Mouse (Mus musculus): ENCODE measurements around the gene Ly86. TPM values are rescaled to one million over a fixed set of nuclear protein-coding genes. Genes with fewer than 3 reads are reported as not detected.

Ly86 gene
- polyA plus RNA-seq, 1 experiment: not detected

- no peaks in the 10 kb centered on the region for H3K4me1 ChIP-seq
- H3K27me3 ChIP-seq (replicated peaks): peaks cover 13% of the 10 kb centered on the region
- no peaks in the 10 kb centered on the region for H3K36me3 ChIP-seq (replicated peaks; ENCODE audit: low read length)
- TF ChIP-seq GATA1 (IDR thresholded peaks at IDR 0.05; ENCODE audit: borderline replicate concordance, low read length): no peak
- TF ChIP-seq FLI1 (IDR thresholded peaks at IDR 0.05; ENCODE audit: low read length): no peak
- no peak overlapping the region for H3K4me3 ChIP-seq (replicated peaks)
- no peaks in the 10 kb centered on the region for H3K9me3 ChIP-seq
Observed at GRCm38 (mm10) chr13:37376411-37376810, 31.4 kb downstream of the Ly86 start.

GRCm38 (mm10) chr13:37388222-37389202, 43.5 kb downstream of the Ly86 start:
- no peaks in the 10 kb centered on the region for H3K9me3 ChIP-seq
- H3K27me3 ChIP-seq (replicated peaks): no peaks in the 10 kb centered on the region
- no peaks in the 10 kb centered on the region; the same call in 1 of the 2 replicates for H3K4me1 ChIP-seq
- H3K36me3 ChIP-seq (replicated peaks; ENCODE audit: low read length): no peaks in the 10 kb centered on the region
- no peak overlapping the region for H3K4me3 ChIP-seq (replicated peaks)
- TF ChIP-seq FLI1 (IDR thresholded peaks at IDR 0.05; ENCODE audit: low read length) (no peak), GATA1 (IDR thresholded peaks at IDR 0.05; ENCODE audit: borderline replicate concordance, low read length) (no peak)

- H3K27me3 ChIP-seq (replicated peaks): no peaks in the 10 kb centered on the region
- no peak overlapping the region for H3K4me3 ChIP-seq (replicated peaks)
- TF ChIP-seq GATA1 (IDR thresholded peaks at IDR 0.05; ENCODE audit: borderline replicate concordance, low read length) (no peak), FLI1 (IDR thresholded peaks at IDR 0.05; ENCODE audit: low read length) (no peak)
- H3K4me1 ChIP-seq: no peaks in the 10 kb centered on the region; the same call in 1 of the 2 replicates
- H3K9me3 ChIP-seq: no peaks in the 10 kb centered on the region
- no peaks in the 10 kb centered on the region for H3K36me3 ChIP-seq (replicated peaks; ENCODE audit: low read length)
Observed at GRCm38 (mm10) chr13:37389296-37389695, 44.3 kb downstream of the Ly86 start.

GRCm38 (mm10) chr13:37398791-37399190, 53.8 kb downstream of the Ly86 start:
- Histone ChIP-seq H3K36me3 (replicated peaks; ENCODE audit: low read length) (no peaks in the 10 kb centered on the region), H3K4me1 (peaks cover 11% of the 10 kb centered on the region; the same call in 1 of the 2 replicates), H3K27me3 (replicated peaks) (peaks cover 13% of the 10 kb centered on the region), H3K9me3 (no peaks in the 10 kb centered on the region), H3K4me3 (replicated peaks) (no peak overlapping the region)
- no peak for TF ChIP-seq FLI1 (IDR thresholded peaks at IDR 0.05; ENCODE audit: low read length)
- no peak for TF ChIP-seq GATA1 (IDR thresholded peaks at IDR 0.05; ENCODE audit: borderline replicate concordance, low read length)

GRCm38 (mm10) chr13:37399340-37399739, 54.3 kb downstream of the Ly86 start:
- H3K4me1 ChIP-seq: peaks cover 11% of the 10 kb centered on the region; the same call in 1 of the 2 replicates
- no peaks in the 10 kb centered on the region for H3K36me3 ChIP-seq (replicated peaks; ENCODE audit: low read length)
- H3K27me3 ChIP-seq (replicated peaks): peaks cover 13% of the 10 kb centered on the region
- TF ChIP-seq GATA1 (IDR thresholded peaks at IDR 0.05; ENCODE audit: borderline replicate concordance, low read length): no peak
- no peak for TF ChIP-seq FLI1 (IDR thresholded peaks at IDR 0.05; ENCODE audit: low read length)
- H3K9me3 ChIP-seq: no peaks in the 10 kb centered on the region
- no peak overlapping the region for H3K4me3 ChIP-seq (replicated peaks)

- Histone ChIP-seq H3K4me3 (replicated peaks) (no peak overlapping the region), H3K9me3 (no peaks in the 10 kb centered on the region), H3K36me3 (replicated peaks; ENCODE audit: low read length) (no peaks in the 10 kb centered on the region), H3K27me3 (replicated peaks) (peaks cover 8% of the 10 kb centered on the region), H3K4me1 (peaks cover 11% of the 10 kb centered on the region; the same call in 1 of the 2 replicates)
- TF ChIP-seq FLI1 (IDR thresholded peaks at IDR 0.05; ENCODE audit: low read length) (no peak), GATA1 (IDR thresholded peaks at IDR 0.05; ENCODE audit: borderline replicate concordance, low read length) (no peak)
Observed at GRCm38 (mm10) chr13:37402421-37402820, 57.4 kb downstream of the Ly86 start.

GRCm38 (mm10) chr13:37403708-37404107, 58.7 kb downstream of the Ly86 start:
- peaks cover 8% of the 10 kb centered on the region for H3K27me3 ChIP-seq (replicated peaks)
- no peaks in the 10 kb centered on the region for H3K36me3 ChIP-seq (replicated peaks; ENCODE audit: low read length)
- TF ChIP-seq FLI1 (IDR thresholded peaks at IDR 0.05; ENCODE audit: low read length): no peak
- no peak for TF ChIP-seq GATA1 (IDR thresholded peaks at IDR 0.05; ENCODE audit: borderline replicate concordance, low read length)

GRCm38 (mm10) chr13:37415696-37416095, 70.7 kb downstream of the Ly86 start:
- no peak for TF ChIP-seq GATA1 (IDR thresholded peaks at IDR 0.05; ENCODE audit: borderline replicate concordance, low read length)
- TF ChIP-seq FLI1 (IDR thresholded peaks at IDR 0.05; ENCODE audit: low read length): no peak
- peaks cover 9% of the 10 kb centered on the region for H3K27me3 ChIP-seq (replicated peaks)
- no peaks in the 10 kb centered on the region for H3K36me3 ChIP-seq (replicated peaks; ENCODE audit: low read length)

More at GRCm38 (mm10) chr13:37403708-37404107, 58.7 kb downstream of the Ly86 start:
- H3K4me3 ChIP-seq (replicated peaks): no peak overlapping the region
- no peaks in the 10 kb centered on the region for H3K9me3 ChIP-seq
- H3K4me1 ChIP-seq: peaks cover 7% of the 10 kb centered on the region; the same call in 1 of the 2 replicates

GRCm38 (mm10) chr13:37423416-37423815, 78.4 kb downstream of the Ly86 start:
- H3K4me3 ChIP-seq (replicated peaks): no peak overlapping the region
- peaks cover 12% of the 10 kb centered on the region for H3K9me3 ChIP-seq
- no peak for TF ChIP-seq FLI1 (IDR thresholded peaks at IDR 0.05; ENCODE audit: low read length)
- no peak for TF ChIP-seq GATA1 (IDR thresholded peaks at IDR 0.05; ENCODE audit: borderline replicate concordance, low read length)
- peaks cover 4% of the 10 kb centered on the region for H3K4me1 ChIP-seq
- peaks cover 7% of the 10 kb centered on the region for H3K27me3 ChIP-seq (replicated peaks)
- H3K36me3 ChIP-seq (replicated peaks; ENCODE audit: low read length): no peaks in the 10 kb centered on the region

More at GRCm38 (mm10) chr13:37415696-37416095, 70.7 kb downstream of the Ly86 start:
- H3K9me3 ChIP-seq: peaks cover 8% of the 10 kb centered on the region
- H3K4me1 ChIP-seq: no peaks in the 10 kb centered on the region
- H3K4me3 ChIP-seq (replicated peaks): no peak overlapping the region

- Histone ChIP-seq H3K4me1 (peaks cover 15% of the 10 kb centered on the region), H3K9me3 (peaks cover 12% of the 10 kb centered on the region), H3K27me3 (replicated peaks) (peaks cover 11% of the 10 kb centered on the region), H3K36me3 (replicated peaks; ENCODE audit: low read length) (no peaks in the 10 kb centered on the region), H3K4me3 (replicated peaks) (no peak overlapping the region)
- TF ChIP-seq FLI1 (IDR thresholded peaks at IDR 0.05; ENCODE audit: low read length) (no peak), GATA1 (IDR thresholded peaks at IDR 0.05; ENCODE audit: borderline replicate concordance, low read length) (no peak)
Observed at GRCm38 (mm10) chr13:37424904-37425303, 79.9 kb downstream of the Ly86 start.

All from megakaryocyte, embryonic 14.5 days (primary cell).